Mouse (Mus musculus) layer of hippocampus, adult 9-11 months (tissue): ENCODE measurements at regions not wholly inside any gene's neighbourhood (a gene's known extent, or its start where the extent isn't known, plus 50 kb on each side); places are given as distances from the start of the nearest gene placed in this dataset.
A peak's percentile ranks its signal among the peaks of the same experiment; 100 is the strongest.

Experiments
- DNase-seq: peaks from one replicate; pipeline ENCODE4 v3.0.0; 2022

DNA sequence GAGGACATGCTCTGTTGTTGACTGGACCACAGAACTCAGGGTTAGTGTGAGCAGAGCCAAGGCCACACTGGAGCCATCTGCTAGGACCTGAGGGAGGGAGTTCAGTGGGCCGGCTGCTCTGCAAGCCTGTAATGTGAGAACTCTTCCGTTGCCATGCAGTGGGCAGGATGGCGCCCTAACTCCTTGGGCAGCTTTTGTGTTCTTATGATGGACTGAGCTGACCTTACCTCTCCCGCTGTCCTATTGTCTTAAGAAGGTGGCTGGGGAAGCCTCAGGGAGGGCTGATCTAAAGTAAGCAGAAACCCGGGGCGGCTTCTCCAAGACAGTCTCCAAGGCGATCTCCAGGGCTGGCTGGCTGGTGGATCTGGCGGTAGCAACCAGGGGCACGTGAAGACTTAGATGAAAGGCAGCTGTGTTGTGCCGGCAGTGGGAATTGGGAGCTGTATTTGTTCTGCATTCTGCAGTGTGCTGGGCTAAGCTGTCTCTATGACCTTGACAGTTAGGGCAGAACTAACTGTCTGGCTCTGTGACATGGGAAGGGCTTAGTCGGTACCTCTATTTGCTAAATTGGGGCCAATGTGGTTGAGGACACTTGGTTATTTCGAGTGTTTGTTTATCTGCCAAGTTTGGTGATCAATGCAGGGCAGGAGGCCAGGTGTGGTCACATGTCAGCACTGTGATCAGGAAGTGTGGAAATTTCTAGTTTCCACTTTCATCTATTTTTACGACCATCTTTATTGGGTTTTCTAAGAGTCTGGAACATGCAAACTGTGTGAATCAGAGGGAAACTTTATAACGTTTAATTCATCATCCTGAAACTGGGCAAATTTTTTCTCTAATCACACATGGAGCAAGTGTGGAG is 843.1 kb upstream of the Car8 start:
- no peak for DNase-seq

- no peak for DNase-seq
These were observed 842.1 kb upstream of the Car8 start for GRCm38 (mm10) chr4:9080821-9081493.

DNA sequence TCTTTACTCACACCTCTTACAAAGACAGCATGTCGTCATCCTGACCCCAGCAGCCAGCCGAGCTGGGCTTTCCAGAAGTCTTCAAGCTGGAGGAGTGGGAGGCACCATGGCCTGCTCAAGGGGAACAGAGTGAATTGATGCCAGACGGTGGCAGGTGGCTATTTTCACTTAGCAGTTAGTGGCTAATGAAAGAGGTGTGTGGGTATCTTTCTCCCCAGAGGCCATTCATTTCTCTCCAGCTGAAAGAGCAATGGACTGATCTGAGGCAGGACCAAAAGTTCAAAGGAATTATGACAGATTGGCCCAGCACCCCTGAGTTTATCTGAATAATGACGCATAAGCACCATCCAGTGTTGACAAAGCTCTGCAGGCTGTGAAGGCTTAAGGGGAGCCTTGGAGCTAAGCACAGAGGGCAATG is 841.0 kb upstream of the Car8 start:
- DNase-seq, result no peak

DNA sequence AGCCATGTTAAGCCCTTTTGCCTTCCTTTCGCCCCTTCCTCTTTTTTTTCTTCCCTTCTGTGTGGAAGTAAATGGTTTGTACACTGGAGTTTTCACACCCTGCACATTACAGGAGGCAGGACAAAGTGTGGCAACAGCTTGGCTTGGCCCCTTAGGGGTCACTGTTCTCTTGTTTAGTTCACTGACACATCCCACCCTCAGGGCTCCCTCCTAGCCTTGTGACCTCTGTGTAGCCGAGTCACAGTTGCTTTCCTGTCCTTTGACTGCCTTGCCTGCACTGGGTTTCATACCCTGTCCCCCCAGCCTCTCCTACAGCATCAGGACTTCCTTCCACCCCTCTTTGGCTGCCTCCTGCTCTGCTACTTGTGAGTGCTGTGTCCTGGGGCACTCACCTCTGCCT is 835.6 kb upstream of the Car8 start:
- DNase-seq, result no peak

GRCm38 (mm10) chr4:9073736-9074428 is 835.0 kb upstream of the Car8 start:
- DNase-seq, result no peak

DNA sequence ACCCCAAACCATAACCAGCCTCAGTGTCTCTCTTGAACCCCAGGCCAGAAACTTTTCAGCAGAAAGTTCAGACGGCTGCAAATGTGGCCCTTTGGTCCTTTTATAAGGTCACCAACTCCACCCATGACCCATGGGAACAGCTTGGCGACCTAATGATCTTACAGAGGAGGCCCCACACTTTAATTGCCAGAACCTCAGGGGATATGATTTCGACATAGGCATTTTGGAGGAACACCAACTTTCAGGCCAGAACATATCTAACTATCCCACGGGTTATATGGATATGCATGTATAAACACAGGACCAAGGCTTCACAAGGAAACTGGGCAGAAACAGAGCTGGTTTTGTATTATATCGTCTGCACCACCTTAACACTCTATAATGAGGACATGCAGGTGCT is 833.5 kb upstream of the Car8 start:
- DNase-seq, result no peak

- DNase-seq, result no peak
These were observed 829.0 kb upstream of the Car8 start for GRCm38 (mm10) chr4:9067874-9068273.

DNA sequence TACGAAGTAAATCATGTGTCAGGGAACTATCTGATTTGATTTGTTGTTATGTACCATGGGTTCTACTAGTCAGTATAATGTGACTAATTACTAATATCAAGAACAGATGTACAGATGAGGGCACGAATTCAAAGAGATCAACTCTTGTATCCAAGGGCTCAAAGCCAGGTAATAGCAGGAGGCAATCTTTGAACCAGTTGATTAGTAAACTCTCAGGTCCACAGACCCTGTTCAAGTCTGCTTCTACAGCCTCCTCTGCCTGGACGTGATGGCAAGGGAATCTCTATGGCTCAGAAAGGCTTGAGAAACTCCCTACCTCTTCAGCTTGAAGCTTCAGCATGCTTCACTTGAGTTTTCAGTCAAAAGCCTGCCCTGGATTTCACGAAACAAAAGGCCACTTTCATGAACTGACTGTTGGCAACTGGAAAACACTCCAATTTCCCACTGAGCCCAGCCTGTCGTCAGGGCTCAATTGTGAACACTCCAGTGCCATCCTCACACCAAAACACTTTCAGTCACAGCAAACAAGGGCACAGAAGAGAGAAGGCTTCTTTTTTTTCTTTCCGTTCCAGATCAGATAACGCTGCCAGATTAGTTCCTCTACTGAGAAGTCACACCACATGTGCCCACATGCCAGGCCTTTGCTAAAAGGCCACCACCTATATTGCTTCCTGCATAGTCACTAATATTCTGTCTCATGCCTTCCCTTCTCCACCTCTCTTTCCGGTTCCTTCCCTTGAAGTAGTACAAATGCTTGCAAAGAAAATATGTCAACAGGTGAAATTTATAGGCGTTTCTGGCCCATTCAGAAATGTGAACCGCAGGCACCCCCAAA is 827.4 kb upstream of the Car8 start:
- peak; percentile 18 for DNase-seq

GRCm38 (mm10) chr4:9061941-9062340 is 823.1 kb upstream of the Car8 start:
- no peak for DNase-seq

DNA sequence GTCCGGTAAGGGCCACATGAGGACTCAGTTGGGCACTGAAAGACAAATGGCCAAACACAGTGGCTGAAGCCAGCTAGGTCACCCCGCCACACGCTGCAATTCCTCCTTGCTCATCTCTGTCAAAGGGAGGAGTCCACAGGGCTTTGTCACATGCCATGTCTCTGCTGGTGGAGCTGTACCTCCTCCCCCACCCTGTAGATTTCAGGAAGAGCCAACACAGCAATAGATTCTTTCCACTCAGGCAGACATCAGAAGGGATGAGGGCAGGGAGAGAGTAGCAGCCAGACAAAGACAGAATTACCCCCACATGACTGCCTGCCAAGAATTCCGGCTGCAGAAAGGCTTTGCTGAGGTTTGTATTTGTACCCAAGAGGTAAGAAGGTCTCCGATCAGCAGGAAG is 821.4 kb upstream of the Car8 start:
- DNase-seq, result peak; percentile 29

DNA sequence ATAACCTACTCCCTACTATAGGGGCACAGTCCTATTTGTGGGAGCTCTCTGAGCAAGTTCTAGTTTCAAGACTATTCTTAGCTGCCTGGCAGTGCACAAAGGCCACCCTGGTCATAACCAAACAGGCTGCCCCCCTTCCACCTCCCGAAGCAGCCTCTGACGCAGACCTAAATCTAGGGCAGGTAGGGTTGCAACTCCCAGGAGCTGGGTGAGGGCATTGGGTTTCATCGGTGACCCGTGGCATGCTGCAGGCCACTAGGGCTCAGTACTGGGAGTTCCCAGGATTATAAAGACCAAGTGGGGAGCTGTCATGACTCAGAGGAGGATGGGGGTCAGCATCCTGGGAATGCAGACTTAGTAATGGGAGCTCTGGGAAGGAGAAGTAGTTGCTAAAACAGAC is 818.8 kb upstream of the Car8 start:
- no peak for DNase-seq

GRCm38 (mm10) chr4:9057113-9057512 is 818.3 kb upstream of the Car8 start:
- no peak for DNase-seq

GRCm38 (mm10) chr4:9055876-9056275 is 817.0 kb upstream of the Car8 start:
- DNase-seq, result no peak

GRCm38 (mm10) chr4:9055266-9055820 is 816.5 kb upstream of the Car8 start:
- DNase-seq, result no peak

DNA sequence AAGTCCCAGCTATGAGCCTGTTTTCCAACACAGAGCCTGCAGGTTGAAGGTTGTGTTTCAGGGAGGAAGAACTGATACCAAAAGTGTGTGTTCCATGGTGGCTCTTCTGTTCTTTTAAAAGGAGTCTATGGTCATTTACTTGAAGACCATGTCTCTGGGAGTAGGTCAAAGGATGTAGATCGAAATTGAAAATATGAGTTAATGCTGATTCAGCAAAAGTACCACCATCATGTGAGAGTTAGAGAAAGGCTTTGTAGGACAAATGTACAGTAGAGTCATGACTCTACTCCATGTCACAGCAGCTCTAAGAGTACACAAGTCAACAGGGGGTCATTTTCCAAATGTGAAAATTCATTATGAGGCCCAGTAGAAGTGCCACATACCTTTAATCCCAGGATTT is 810.0 kb upstream of the Car8 start:
- DNase-seq, result no peak

GRCm38 (mm10) chr4:9047151-9047550 is 808.3 kb upstream of the Car8 start:
- no peak for DNase-seq

GRCm38 (mm10) chr4:9046436-9046835 is 807.6 kb upstream of the Car8 start:
- no peak for DNase-seq

- DNase-seq, result no peak
These were observed 807.2 kb upstream of the Car8 start for GRCm38 (mm10) chr4:9046030-9046429.

GRCm38 (mm10) chr4:9036005-9036404 is 797.2 kb upstream of the Car8 start:
- no peak for DNase-seq

DNA sequence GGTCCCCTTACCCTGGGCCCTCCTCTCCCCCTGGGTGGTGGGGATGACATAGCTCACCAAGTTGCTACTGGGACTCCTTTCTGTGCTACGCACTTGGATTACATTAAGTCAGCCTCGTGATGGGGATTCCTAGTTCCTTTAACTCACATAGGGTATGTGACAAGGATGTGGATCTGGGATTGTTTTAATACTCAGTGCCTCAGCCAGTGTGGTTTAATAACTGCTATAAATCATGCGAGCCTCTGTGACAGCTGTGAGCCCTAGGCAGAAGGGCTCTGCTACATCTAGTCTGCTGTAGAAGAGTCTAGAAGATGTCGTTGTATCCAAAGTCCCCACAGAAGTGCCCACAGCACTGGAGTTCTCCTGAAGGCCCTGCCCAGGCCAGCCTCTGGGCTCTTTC is 796.5 kb upstream of the Car8 start:
- DNase-seq, result no peak

- DNase-seq, result no peak
These were observed 795.4 kb upstream of the Car8 start for GRCm38 (mm10) chr4:9034280-9034679.

DNA sequence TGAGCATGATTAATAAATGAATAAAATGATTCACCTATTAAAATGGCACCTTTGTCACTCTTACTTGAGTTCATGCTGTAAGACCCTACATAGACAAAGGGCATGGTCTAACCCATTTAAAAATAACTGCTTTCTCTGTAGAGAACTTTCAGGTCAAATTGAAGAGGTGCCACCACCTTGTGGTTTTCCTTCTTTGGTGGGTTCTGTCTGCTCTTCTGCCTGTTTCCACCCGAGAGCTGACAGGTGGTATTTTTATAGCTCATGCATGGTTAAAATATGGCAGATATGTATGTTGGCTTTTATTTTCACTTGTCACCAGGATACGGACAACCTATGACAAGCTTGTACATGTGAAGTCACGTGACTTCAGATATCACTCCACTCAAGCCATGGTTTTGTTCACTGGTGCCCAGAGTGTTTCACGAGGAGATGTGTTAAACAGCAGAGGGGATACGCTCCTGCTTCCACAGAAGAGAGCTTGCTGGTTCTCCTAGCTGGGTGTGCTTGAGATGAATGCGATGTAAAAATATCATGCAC is 794.3 kb upstream of the Car8 start:
- no peak for DNase-seq
